Mouse (Mus musculus): ENCODE results near the gene Micu2. TPM values are rescaled to one million over a fixed set of nuclear protein-coding genes. Genes with fewer than 3 reads are reported as not detected.
A peak's percentile ranks its signal among the peaks of the same experiment; 100 is the strongest.

The Micu2 gene
- total RNA-seq, 2 experiments from 2014 or later, result 38.3 to 70.8 TPM

DNA sequence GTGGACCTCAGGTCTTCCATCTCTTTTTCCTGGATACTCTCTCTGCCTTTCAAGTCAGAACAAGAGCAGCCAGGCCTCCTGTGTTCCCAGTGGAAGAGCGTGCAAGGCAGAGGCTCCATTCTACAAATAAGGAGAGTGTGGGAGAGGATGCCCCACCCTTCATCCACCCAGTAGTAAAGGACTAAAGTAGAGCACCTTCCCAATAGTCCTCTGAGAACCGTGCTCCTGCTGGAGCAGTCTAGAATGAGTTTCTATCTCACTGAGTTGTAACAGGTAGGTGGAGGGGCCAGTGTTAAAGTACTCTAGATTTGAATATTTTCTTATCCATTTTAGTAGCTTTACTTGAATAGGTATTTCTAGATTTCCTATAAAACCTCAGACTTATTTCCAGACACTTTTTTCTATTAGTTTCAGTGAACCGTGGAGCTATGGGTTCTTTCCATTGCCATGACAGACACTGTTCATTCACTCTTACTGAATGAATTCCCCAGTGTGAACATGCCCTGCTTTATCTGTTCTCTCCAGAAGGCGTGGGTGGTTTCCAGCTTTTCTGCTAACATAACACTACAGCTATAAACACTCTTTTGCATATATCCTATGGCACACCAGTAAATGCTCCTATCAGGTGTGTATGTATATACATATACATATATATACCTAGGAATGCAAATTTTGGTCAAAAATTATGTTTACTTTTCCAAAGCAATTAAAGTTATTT lies 31.8 kb downstream of the Micu2 start:
- ATAC-seq (replicated peaks; ENCODE audit: poor library complexity, severe bottlenecking), result no peak

DNA sequence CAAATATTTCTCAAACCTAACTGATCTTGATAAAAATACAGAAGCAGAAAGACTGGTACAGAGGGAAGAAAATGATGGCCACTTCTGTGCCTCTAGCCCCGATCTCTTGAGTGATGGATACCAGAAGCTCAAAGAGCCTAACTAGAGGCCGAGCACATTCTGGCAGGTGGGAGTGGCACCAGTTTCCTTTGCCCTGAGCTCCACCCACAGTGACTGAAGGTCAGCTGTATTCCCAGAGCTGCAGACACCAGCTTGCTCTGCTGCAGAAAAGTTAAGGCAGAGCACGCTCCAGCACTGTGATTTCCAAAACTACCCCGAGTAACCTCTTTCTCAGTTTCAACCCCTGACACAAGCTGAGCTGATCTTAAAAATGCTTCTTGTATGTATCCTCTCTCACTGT lies 37.2 kb downstream of the Micu2 start:
- ATAC-seq (replicated peaks; ENCODE audit: poor library complexity, severe bottlenecking), result no peak

DNA sequence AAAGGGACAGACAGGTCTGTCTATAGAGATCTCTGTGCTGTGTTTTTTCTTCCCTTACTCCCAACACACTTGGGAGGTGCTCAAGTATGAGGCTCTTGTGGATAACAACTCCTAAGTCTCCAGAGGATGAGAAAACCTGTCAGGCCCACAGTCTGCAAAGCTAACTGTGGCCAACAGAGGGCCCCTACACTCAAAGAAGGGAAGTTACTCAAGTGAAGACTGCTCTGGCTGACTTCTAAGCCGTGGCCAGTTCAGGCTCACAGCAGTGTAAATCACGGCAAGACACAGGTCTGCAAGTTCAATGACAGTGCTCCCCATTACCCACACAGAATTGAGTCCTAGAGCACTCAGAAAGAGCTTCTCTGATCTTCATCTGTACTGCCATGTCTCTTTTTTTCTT lies 48.0 kb downstream of the Micu2 start:
- ATAC-seq (replicated peaks; ENCODE audit: poor library complexity, severe bottlenecking), result peak; percentile 48

DNA sequence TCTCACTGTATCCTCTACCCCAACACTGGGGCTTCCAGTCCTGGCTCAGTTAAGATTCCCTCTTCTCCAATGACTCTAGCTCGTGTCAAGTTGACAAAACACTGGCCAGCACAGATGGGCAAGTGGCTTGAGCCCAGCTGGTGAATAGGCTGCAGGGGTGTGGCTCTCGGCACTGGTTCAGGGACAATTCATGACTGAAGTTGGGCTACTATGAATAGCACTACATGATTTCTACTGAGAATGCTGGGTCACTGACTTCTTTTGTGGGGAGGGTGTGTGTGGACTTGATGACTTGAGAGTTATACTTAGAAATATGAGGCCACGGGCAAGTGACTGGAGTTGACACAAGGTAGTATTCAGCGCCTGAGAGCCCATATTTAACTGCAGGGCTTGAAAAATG lies 53.2 kb downstream of the Micu2 start:
- no peak for ATAC-seq (replicated peaks; ENCODE audit: poor library complexity, severe bottlenecking)

DNA sequence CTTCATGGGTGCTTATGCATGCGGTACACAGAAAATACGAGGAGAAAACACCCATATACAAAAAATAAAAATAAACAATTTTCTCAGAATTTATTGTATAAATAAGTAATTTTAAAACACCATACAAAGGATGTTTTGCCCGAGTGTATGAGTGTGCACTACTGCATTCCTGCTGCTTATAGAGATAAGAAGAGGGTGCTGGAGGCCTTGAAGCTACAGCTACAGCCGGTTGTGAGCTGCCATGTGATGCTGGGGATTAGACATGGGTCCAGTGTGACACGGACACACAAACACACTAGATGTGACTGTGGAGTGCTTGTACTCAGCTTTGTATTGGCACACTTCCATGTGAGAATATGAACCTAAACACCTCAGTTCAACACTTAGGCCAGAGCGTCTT lies 61.8 kb downstream of the Micu2 start:
- no peak for ATAC-seq (replicated peaks; ENCODE audit: poor library complexity, severe bottlenecking)

DNA sequence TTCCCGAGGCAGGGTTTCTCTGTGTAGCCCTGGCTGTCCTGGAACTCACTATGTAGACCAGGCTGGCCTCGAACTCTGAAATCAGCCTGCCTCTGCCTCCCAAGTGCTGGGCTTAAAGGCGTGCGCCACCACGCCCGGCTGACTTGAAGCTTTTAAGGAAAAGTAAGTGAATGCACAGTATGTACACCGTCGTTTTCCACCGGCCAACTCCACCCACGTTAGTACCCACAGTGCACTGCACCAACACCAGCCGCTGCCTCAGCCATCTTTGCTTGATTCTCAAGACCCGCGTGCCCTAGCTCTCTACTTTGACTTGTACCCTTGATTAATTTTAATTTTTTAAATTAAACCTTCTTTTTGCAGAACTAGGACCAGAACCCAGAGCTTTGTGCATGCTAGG lies 64.4 kb downstream of the Micu2 start:
- no peak for ATAC-seq (replicated peaks; ENCODE audit: poor library complexity, severe bottlenecking)

DNA sequence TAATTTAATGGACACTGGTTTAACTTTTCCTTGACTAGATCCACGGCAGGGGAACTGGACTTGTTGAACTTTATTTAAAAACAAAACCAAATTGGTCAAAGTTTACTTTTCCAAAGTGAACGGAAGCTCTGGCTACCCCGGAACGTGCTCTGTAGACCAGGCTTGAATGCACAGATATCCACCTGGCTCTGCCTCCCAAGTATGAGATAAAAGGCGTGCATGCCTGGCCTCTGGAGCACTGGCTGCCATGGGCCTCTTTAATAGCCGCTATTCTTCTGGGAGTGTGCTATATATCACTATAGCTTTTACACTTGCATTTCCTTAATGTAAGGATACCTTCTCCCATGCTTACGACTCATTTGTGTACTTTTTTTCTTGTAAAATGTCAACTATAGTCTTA lies 65.5 kb downstream of the Micu2 start:
- ATAC-seq (replicated peaks; ENCODE audit: poor library complexity, severe bottlenecking), result no peak

DNA sequence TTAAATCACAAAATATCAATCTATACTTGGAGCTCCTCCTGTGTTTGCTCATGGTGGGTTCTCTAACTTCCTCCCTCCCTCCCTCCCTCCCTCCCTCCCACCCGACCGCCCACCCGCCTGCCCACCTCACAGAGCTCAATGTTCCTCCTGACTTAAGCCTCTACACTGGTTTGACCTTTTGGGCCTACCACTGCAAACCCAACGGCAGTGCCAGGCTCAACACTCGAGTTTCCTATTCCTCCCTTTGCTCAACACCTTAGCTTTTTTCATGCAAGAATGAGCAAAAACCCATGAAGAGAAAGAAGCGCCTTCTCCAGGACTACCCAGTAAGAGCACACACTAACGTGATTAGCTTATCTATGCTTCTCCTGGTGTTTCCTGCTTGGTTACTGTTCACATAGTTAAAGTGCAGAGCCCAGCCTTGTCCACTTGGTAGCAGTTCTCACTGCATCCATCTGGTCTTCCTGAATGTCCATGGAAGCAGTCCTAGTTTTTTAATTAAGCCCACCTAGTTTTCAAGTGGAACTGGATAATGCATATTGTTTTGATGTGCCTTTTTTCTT lies 66.1 kb downstream of the Micu2 start:
- ATAC-seq (replicated peaks; ENCODE audit: poor library complexity, severe bottlenecking), result no peak

DNA sequence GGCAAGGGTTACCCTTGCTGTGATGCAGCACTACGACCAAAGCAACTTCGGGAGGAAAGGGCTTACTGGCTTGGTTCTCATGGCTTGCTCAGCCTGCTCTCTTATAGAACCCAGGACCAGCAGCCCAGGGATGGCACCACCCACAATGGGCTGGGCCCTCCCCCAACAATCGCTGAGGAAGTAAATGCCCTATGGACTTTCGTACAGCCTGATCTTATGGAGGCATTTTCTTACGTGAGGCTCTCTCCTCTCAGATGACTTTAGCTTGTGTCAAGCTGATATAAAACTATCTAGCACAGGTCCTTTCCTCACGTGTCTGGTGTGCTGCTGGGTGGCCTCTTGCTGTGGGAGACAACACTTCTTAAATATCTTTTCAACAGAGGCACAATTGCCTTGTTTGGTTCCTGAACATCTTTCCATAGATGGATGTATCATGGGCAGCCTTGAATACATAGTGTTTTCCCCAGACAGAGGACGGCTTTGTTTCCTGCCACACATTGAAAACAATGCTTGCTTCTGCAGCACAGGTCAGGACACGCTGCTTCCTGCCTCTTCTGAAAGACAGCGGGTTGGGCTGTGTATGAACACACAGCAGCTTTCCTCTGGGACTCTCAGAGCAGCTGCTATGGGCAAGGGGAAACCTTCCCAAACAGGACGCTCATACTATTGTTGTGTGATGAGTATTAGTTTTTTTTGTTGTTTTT lies 77.5 kb downstream of the Micu2 start:
- ATAC-seq (replicated peaks; ENCODE audit: poor library complexity, severe bottlenecking), result no peak

DNA sequence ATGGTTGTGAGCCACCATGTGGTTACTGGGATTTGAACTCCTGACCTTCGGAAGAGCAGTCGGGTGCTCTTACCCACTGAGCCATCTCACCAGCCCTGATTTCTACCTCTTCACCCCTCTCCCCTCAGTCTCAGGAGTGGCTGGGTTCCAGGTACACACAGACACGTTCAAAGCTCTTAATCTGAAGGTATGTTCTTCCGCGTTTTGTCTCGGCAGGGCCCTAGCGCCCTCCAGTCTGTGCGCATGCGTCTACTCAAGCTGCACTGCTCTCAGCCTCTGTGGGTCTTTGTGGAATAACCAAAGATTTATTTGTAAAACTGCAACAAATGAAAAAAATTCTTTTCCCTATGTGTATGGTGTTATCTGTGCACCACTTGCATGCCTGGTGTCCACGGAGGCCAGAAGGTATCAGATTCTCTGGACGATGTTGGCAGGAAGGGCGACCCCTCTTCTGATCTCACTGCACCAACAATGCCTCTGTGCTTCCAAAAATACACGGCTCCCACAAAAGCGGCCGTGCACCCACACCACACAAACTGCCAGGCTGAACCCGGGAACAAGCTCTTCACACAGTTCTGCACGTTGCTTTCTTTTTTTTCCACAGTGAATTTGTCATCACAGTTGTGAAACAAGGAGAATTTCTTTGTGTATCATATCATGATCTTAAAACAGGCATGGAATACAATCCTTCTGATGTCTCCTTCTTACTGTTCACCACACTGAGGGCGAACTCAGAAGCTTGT lies 78.3 kb downstream of the Micu2 start:
- ATAC-seq (replicated peaks; ENCODE audit: poor library complexity, severe bottlenecking), result no peak

DNA sequence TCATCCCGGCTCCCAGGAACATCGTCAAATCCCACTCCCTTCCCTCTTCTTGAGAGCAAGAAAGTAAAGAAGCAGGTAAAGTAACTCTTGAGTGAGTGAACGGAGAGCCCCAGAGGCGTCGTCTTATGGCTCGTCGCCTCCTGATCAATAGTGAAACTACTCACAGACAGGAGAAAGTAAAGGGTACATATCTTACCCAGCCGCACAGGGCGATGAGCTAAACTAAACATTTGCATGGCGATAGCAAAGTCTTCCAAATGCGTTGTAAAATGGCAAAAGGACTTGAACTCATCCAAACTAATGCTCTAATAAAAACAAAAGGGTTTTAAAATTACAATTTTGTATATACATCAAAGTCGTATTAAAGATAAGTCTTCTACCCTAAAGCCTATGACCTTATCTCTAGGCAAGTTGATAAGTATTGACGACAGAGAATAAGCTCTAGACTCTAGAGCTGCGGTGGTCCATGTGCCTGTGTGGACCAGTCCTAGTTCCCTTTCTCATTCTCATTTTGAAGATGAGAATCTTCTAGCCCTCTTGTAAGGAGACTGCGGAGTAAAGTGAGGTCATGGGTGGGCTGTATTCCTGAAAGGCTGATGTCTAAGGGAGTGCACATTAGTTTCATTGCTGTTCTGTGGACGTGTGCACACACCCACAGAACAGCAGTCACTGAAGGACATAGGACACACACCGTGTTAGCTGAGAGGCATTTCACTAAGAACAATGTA lies 79.8 kb downstream of the Micu2 start:
- no peak for ATAC-seq (replicated peaks; ENCODE audit: poor library complexity, severe bottlenecking)

DNA sequence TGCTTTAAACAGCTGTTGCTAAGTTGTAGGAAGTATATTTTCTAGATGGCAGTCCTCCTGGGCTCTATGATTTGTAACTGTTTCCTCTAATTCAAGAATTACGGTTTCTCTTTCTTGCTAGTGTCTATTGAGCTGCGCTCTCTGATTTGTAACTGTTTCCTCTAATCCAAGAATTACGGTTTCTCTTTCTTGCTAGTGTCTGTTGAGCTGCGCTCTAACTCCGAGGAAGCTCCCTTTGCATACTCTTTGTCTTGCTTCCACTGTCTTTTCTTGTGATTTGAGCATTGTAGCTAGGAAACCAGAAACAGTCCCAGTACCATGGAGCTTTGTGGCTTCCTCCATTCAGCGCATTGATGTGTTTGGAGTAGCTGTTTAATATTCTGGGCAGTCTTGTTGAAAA lies 83.7 kb downstream of the Micu2 start:
- ATAC-seq (replicated peaks; ENCODE audit: poor library complexity, severe bottlenecking), result no peak

DNA sequence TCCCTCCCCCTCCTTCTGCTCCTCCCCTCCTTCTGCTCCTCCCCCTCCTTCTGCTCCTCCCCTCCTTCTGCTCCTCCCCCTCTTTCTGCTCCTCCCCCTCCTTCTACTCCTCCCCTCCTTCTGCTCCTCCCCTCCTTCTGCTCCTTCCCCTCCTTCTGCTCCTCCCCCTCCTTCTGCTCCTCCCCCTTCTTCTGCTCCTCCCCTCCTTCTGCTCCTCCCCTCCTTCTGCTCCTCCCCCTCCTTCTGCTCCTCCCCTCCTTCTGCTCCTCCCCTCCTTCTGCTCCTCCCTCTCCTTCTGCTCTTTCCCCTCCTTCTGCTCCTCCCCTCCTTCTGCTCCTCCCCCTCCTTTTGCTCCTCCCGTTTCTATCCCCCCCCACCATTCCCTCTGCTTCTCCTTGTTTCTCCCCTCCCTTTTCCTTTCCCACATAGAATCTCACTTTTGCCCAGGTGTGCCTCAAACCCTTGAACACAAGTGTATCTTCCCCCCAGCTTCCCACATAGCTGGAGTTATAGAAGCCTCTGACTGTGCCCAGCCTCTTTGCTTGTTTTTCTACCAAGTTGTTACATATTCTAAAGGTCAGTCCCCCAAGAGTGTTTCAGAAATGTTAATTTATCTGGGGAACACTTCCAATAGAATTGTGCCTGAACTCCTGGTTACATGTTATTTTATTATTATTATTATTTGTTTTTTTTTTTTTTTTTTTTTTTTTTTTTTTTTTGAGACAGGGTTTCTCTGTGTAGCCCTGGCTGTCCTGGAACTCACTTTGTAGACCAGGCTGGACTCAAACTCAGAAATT lies 86.7 kb downstream of the Micu2 start:
- peak; percentile 10; the same call in 1 of the 2 replicates for ATAC-seq (replicated peaks; ENCODE audit: poor library complexity, severe bottlenecking)

DNA sequence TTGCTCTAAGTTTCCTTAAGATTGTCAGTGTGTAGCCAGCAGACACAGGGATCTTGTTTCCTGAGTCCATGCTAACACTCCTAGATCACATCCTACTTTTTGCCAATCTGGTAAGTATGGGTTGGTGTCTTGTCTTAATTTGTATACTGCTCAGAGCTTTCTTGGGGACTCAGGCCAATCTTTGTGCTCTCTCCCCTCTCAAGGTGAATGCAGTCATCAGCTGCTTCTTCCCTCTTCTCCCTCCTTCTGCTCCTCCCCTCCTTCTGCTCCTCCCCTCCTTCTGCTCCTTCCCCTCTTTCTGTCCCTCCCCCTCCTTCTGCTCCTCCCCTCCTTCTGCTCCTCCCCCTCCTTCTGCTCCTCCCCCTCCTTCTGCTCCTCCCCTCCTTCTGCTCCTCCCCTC lies 87.3 kb downstream of the Micu2 start:
- peak; percentile 40 for ATAC-seq (replicated peaks; ENCODE audit: poor library complexity, severe bottlenecking)

DNA sequence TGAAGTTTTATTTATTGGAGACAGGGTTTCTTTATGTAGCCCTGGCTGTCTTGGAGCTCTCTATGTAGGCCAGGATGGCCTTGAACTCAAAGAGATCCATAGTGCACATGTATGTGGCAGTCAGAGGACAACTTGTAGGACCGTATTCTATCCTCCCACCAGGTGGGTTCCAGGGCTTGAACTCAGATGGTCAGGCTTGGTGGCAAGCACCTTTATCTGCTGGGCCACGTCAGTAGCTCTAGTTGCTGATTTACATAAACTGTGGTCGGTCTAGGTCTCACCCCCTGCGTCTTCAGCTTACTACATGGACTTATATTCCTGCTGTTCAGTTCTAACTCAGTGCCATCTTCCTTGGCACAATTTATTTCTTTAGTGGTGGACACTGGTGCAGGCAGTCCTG lies 87.7 kb downstream of the Micu2 start:
- ATAC-seq (replicated peaks; ENCODE audit: poor library complexity, severe bottlenecking), result no peak

DNA sequence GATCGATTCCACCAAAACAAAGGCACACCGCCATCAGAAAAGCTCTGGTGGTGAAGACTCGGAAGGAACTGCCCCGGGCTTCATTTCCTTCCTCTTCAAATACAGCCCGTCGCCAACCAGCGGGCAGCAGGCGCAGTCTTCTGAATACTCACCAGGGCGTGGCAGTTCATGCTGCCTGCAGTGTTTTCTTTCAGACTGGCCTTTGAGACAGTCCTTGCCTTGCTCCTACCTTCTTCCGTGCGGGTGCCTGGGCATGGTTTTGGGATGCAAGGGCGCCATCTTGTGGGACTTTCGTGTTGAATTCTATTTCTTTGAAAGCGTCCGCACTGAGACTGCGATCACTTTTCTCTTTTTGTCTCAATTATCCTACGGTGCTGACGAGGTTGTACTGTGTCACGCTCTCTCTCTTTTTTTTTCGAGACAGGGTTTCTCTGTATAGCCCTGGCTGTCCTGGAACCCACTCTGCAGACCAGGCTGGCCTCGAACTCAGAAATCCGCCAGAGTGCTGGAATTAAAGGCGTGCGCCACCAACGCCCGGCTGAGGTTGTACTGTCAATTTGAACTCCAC lies 88.5 kb downstream of the Micu2 start:
- ATAC-seq (replicated peaks; ENCODE audit: poor library complexity, severe bottlenecking), result peak; percentile 90

DNA sequence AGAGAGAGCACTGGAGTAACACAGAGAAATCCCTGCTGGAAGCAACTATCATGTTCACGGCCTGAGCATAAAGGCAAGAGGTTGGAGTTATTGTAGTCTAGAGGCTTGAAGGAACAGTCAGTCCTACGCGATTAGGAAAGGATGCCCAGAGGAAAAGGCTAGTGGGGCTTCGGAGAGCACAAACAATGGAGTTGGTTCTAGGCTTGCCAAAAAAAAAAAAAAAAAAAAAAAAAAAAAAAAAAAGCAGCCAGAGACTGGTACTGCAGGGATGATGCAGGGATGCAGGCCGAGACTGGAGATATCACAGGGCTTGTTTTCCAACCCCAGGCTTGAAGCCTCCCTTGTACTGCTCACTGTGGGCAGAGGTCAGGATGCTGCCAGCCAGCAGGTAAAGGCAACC lies 89.8 kb downstream of the Micu2 start:
- ATAC-seq (replicated peaks; ENCODE audit: poor library complexity, severe bottlenecking), result no peak

DNA sequence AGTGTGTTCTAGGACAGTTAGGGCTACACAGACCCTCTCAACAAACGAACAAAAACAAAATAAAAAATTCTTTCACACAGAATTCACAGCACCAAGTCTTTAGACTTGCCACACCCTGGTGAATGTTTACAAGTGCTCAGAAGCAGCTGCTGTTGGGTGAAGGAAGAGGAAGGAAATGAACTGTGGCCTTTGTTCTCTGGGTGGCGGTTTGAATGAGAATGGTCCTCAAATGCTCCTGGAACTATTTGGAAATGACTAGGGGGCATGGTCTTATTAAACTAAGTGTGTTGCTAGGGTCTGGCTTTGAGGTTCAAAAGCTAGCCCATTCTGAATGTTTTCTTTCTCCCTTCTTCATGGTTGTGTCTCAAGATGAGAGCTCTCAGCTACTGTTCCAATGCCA lies 90.6 kb downstream of the Micu2 start:
- ATAC-seq (replicated peaks; ENCODE audit: poor library complexity, severe bottlenecking), result peak; percentile 49

DNA sequence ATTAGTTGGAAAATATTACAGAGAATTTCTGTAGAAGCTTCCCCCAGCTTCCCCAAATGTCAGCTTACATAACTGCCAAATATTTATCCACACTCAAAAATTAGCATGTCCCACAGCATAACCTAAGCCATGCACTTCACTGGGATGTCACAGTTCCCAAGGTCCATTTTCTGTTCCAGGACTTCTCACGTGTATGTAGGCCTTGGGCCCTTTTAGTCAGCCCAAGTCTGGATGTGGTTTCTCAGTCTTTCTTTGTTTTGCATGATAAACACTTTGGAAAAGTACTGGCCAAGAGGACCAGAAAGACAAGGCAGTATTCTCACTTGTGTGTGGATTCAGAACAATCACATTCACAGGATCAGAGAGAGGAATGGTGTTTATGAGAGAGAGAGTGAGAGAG lies 97.1 kb downstream of the Micu2 start:
- no peak for ATAC-seq (replicated peaks; ENCODE audit: poor library complexity, severe bottlenecking)

Data from granulocyte monocyte progenitor cell, adult 5-6 weeks (primary cell).